Mouse (Mus musculus) gastrocnemius, postnatal 10 days (tissue): ENCODE data around the gene Sdhb. TPM values are rescaled to one million over a fixed set of nuclear protein-coding genes. Genes with fewer than 3 reads are reported as not detected.

ENCODE experiments used
- DNase-seq: peaks from one replicate; pipeline ENCODE4 v3.0.0; 2021; ENCODE audit warnings: mixed read lengths
- total RNA-seq, 2 experiments: library from RNA; stranded (reverse); gene quantifications; 2 replicates each; pipeline ENCODE4 v1.2.3; 2021

The Sdhb gene
- total RNA-seq, 2 experiments from 2014 or later, result 406 to 464 TPM

GRCm38 (mm10) chr4:141012558-141012957, 51.6 kb downstream of the Sdhb start:
- no peak for DNase-seq

GRCm38 (mm10) chr4:141014114-141014513, 53.1 kb downstream of the Sdhb start:
- DNase-seq, result no peak

- no peak for DNase-seq
Measured at GRCm38 (mm10) chr4:141014856-141015255, 53.9 kb downstream of the Sdhb start.

GRCm38 (mm10) chr4:141015356-141015755, 54.4 kb downstream of the Sdhb start:
- DNase-seq, result no peak

GRCm38 (mm10) chr4:141016311-141016710, 55.3 kb downstream of the Sdhb start:
- DNase-seq, result no peak

GRCm38 (mm10) chr4:141017657-141018436, 56.8 kb downstream of the Sdhb start:
- no peak for DNase-seq

- no peak for DNase-seq
Measured at GRCm38 (mm10) chr4:141020220-141020619, 59.2 kb downstream of the Sdhb start.

- DNase-seq, result peak; percentile 71
Measured at GRCm38 (mm10) chr4:141020811-141021613, 60.0 kb downstream of the Sdhb start.

GRCm38 (mm10) chr4:141021614-141021929, 60.6 kb downstream of the Sdhb start:
- no peak for DNase-seq

- DNase-seq, result no peak
Measured at GRCm38 (mm10) chr4:141024052-141024451, 63.0 kb downstream of the Sdhb start.

GRCm38 (mm10) chr4:141024992-141025391, 64.0 kb downstream of the Sdhb start:
- no peak for DNase-seq

Other genes starting within 250 kb of the Sdhb start
- not detected for gene Padi6, start 218.6 kb upstream of the Sdhb start, total RNA-seq
- under 1 TPM; 0.35 to 0.90 TPM for gene Padi4, start 187.0 kb upstream of the Sdhb start, total RNA-seq
- gene Padi3, start 150.6 kb upstream of the Sdhb start, total RNA-seq, result under 1 TPM; 0.65 to 0.75 TPM
- gene Padi1, start 115.4 kb upstream of the Sdhb start, total RNA-seq, result under 1 TPM in 1 of 2 experiments, not detected in 1; 0.09 TPM
- 100 to 1,000 TPM in 1 of 2 experiments, 10 to 100 TPM in 1; 96.8 to 105 TPM for gene Padi2, start 54.9 kb upstream of the Sdhb start, total RNA-seq
- 10 to 100 TPM; 19.1 to 25.9 TPM for gene Atp13a2, start 25.7 kb downstream of the Sdhb start, total RNA-seq
- gene Mfap2, start 49.2 kb downstream of the Sdhb start, total RNA-seq, result 10 to 100 TPM; 79.1 to 88.6 TPM
- gene Crocc, start 99.3 kb downstream of the Sdhb start, total RNA-seq, result 1 to 10 TPM; 3.8 to 9.3 TPM
- gene Necap2, start 117.2 kb downstream of the Sdhb start, total RNA-seq, result 10 to 100 TPM; 27.2 to 31.1 TPM
- gene Spata21, start 127.1 kb downstream of the Sdhb start, total RNA-seq, result not detected
- gene Szrd1, start 178.6 kb downstream of the Sdhb start, total RNA-seq, result 100 to 1,000 TPM; 173 to 178 TPM
- gene Fbxo42, start 186.7 kb downstream of the Sdhb start, total RNA-seq, result 10 to 100 TPM; 10.0 to 11.4 TPM